Mouse (Mus musculus) midbrain, embryonic 13.5 days (tissue): ENCODE measurements around the gene Vcl. TPM values are rescaled to one million over a fixed set of nuclear protein-coding genes. Genes with fewer than 3 reads are reported as not detected.

Experiments
- ATAC-seq: fragments of 200-750 bp; cut with Nextera tagmentation; 2 replicates; pipeline ENCODE4 v1.8.0; 2017; ENCODE audit warnings: mild to moderate bottlenecking, moderate TSS enrichment, moderate library complexity
- H3K27ac ChIP-seq: fragments of 300-500 bp; sonication (generic); 2 replicates; pipeline ENCODE4 v1.5.1; 2015; ENCODE audit warnings: inconsistent platforms, mild to moderate bottlenecking, moderate library complexity
- H3K27me3 ChIP-seq: fragments of 300-500 bp; sonication (generic); 2 replicates; pipeline ENCODE4 v1.6.1; 2015; ENCODE audit warnings: mild to moderate bottlenecking, inconsistent platforms
- H3K36me3 ChIP-seq: fragments of 300-500 bp; sonication (generic); 2 replicates; pipeline ENCODE4 v1.6.1; 2015; ENCODE audit warnings: mild to moderate bottlenecking, inconsistent platforms
- H3K4me1 ChIP-seq: fragments of 300-500 bp; sonication (generic); replicated peaks from 2 replicates; pipeline ENCODE4 v1.6.1; 2015; ENCODE audit warnings: inconsistent platforms
- H3K4me2 ChIP-seq: fragments of 300-500 bp; sonication (generic); replicated peaks from 2 replicates; pipeline ENCODE4 v1.6.1; 2015; ENCODE audit warnings: moderate library complexity, mild to moderate bottlenecking, inconsistent platforms
- H3K4me3 ChIP-seq: fragments of 300-500 bp; sonication (generic); replicated peaks from 2 replicates; pipeline ENCODE4 v1.5.1; 2015; ENCODE audit warnings: mild to moderate bottlenecking, inconsistent platforms
- H3K9ac ChIP-seq: fragments of 300-500 bp; sonication (generic); replicated peaks from 2 replicates; pipeline ENCODE4 v1.6.1; 2015; ENCODE audit warnings: mild to moderate bottlenecking, inconsistent platforms
- H3K9me3 ChIP-seq: fragments of 300-500 bp; sonication (generic); 2 replicates; pipeline ENCODE4 v1.6.1; 2016; ENCODE audit warnings: mild to moderate bottlenecking, inconsistent platforms
- WGBS: fragments of 180-500 bp; shearing (Covaris S2); methylation state at CpG from one replicate; pipeline ENCODE4 v1.1.7; 2015; 5-methylcytosine and 5-hydroxymethylcytosine counted together
- polyA plus RNA-seq: library from polyadenylated mRNA; unstranded; fragments of >200 nt; fragmentation: Nextera tagmentation; extraction: Ambion mirVana; gene quantifications from 2 replicates; pipeline ENCODE4 v1.2.1, GENCODE M21; 2015

Vcl gene
- polyA plus RNA-seq, 1 experiment from 2014 or later: 11.2 TPM

DNA sequence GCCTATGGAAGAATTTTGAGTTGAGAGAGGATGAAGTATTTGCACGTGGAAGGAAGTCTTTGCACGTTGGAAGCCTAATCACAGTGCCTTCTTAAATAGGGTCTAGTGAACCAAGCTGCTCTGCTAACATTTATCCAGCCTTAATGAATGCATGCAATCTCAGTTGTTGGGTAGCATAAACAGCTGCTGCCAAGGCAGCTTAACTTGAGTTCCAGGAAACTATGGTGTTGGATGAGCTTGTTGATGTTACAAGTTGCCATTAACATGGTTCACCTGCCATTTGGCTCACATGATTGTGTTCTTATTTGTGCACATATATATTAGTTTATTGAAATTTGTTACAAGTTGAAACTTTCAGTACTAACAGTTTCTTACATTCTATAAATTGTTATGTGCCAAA is 29.8 kb downstream of the Vcl start:
- Histone ChIP-seq H3K27me3 (no peaks in the 10 kb centered on the region), H3K4me2 (no peak overlapping the region), H3K9me3 (no peaks in the 10 kb centered on the region), H3K36me3 (no peaks in the 10 kb centered on the region), H3K4me1 (peaks cover 6% of the 10 kb centered on the region; the same call in 1 of the 2 replicates), H3K9ac (no peak overlapping the region), H3K4me3 (no peak overlapping the region), H3K27ac (no peak overlapping the region)
- ATAC-seq: no peak
- WGBS: 62% methylated on average over 2 of the region's 2 CpGs

DNA sequence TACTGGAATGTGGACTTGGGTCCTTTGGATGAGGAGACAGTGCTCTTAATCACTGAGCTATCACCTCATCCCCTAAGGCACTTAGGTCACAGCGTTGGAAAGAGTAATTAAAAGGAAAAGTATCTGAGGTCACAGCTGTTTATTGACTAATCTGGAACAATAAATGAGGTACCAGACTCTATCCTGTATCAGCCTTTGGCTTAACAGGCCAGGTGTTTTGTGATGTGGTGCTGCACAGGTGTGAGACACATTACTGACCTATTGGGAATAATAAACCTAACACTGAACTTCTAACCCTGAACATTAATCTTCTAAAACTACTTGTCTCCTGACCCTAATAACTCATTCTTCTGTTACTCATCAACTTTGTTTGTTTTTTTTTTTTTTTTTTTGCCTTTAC is 33.3 kb downstream of the Vcl start:
- Histone ChIP-seq H3K9ac (no peak overlapping the region), H3K4me3 (no peak overlapping the region), H3K4me1 (peaks cover 4% of the 10 kb centered on the region; the same call in 1 of the 2 replicates), H3K27me3 (no peaks in the 10 kb centered on the region), H3K9me3 (no peaks in the 10 kb centered on the region), H3K4me2 (no peak overlapping the region), H3K36me3 (no peaks in the 10 kb centered on the region), H3K27ac (no peak overlapping the region)
- no peak for ATAC-seq
- WGBS: 86% methylated on average over 1 of the region's 1 CpGs

DNA sequence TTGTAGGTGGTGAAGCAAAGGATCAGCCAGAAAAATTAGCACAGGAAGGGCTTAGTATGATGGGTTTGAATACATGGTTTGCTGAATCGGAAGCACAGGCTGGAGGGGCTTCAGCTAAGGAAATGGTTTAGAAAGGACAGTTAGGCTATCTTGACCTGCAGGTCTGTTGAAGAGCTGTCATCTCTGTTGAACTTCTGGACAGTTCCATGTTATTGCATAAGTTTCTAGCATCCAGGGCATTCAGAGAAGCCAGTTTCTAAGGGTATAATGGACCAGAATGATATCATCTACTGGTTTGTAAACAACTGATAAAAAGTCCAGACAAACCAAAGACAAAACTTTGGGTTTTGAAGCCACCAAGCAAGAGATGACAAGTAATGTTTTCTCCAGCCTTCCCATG is 33.7 kb downstream of the Vcl start:
- Histone ChIP-seq H3K27me3 (no peaks in the 10 kb centered on the region), H3K36me3 (no peaks in the 10 kb centered on the region), H3K27ac (no peak overlapping the region), H3K4me1 (peaks cover 4% of the 10 kb centered on the region; the same call in 1 of the 2 replicates), H3K9me3 (no peaks in the 10 kb centered on the region), H3K4me3 (no peak overlapping the region), H3K4me2 (no peak overlapping the region), H3K9ac (no peak overlapping the region)
- WGBS: 97% methylated on average over 1 of the region's 1 CpGs
- no peak for ATAC-seq

DNA sequence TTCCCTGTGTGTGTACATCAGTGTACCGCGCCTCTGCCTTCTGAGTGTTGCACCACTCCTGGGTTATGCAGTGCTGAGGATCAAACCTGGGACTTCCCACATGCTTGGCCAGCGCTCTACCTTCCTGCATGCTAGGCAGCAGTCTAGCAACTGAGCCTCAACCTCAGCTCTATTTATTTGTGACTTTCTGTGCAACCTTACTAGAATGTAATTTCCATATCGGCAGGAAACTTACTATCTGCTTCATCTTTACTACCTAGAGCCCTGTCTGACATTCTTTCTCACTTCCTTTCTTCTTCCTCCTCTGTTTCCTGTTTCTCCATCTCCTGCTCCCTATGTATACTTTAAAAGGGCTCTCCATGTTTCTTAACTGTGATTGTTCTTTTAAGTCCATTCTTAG is 34.7 kb downstream of the Vcl start:
- Histone ChIP-seq H3K9ac (no peak overlapping the region), H3K4me3 (no peak overlapping the region), H3K27ac (no peak overlapping the region), H3K27me3 (no peaks in the 10 kb centered on the region), H3K4me1 (peaks cover 13% of the 10 kb centered on the region), H3K4me2 (no peak overlapping the region), H3K9me3 (no peaks in the 10 kb centered on the region), H3K36me3 (no peaks in the 10 kb centered on the region)
- no peak for ATAC-seq
- WGBS: 92% methylated on average over 4 of the region's 4 CpGs

DNA sequence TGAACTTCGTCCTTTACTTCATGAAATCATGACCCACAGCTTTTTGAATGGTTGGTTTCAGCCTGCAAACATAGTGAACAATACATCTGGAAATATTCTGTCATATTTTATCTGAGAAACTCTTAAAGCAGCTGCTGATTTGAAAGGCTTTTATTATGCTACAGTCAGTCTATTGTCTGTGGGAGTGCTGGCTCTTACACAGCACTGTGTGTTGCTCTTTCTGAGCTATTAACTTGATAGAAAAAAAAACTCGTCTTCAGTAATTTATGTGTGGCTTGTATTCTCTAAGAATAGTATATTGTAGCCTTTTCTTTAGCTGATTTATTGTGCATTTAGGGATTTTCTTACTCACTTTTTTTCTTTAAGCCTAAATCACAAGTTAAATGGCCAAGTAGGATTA is 35.1 kb downstream of the Vcl start:
- no peak overlapping the region for H3K9ac ChIP-seq
- no peak overlapping the region for H3K4me2 ChIP-seq
- H3K36me3 ChIP-seq: no peaks in the 10 kb centered on the region
- H3K4me1 ChIP-seq: peaks cover 17% of the 10 kb centered on the region
- H3K27me3 ChIP-seq: no peaks in the 10 kb centered on the region
- no peaks in the 10 kb centered on the region for H3K9me3 ChIP-seq
- WGBS: 58% methylated on average over 2 of the region's 2 CpGs
- no peak overlapping the region for H3K27ac ChIP-seq
- no peak overlapping the region for H3K4me3 ChIP-seq
- ATAC-seq: no peak

DNA sequence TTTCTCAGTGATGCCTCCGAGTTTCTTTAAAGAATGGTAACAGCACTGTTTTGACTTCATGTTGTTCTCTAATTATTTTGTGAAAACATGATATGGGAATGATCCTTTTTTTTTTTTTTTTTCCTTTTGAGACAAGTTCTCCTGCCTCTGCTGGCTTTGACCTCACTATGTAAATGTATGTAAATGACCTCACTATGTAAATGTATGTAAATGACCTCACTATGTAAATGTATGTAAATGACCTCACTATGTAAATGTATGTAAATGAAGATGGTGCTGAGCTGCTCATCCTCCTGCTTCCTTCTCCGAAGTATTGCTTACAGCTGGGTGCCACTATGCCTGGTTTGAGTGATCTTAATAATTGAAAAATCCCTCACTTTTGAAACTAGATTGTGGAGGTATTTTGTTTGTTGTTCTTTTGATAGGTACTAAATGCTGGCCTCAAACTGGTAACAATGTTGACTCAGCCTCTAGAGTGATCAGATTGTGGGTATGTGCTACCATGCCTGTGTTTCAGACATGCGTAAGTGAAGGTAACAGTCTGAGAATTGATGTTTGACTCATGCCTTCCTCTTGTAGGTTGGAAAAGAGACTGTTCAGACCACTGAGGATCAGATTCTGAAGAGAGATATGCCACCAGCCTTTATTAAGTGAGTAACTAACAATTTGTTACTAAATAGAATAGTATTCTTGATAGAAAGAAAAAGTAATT is 37.9 kb downstream of the Vcl start:
- Histone ChIP-seq H3K9me3 (no peaks in the 10 kb centered on the region), H3K36me3 (no peaks in the 10 kb centered on the region), H3K27me3 (no peaks in the 10 kb centered on the region), H3K4me1 (peaks cover 29% of the 10 kb centered on the region), H3K4me3 (no peak overlapping the region), H3K4me2 (no peak overlapping the region), H3K27ac (peak overlapping the region; percentile 58), H3K9ac (no peak overlapping the region)
- 68% methylated on average over 3 of the region's 3 CpGs for WGBS
- peak; percentile 69; the same call in 1 of the 2 replicates for ATAC-seq

DNA sequence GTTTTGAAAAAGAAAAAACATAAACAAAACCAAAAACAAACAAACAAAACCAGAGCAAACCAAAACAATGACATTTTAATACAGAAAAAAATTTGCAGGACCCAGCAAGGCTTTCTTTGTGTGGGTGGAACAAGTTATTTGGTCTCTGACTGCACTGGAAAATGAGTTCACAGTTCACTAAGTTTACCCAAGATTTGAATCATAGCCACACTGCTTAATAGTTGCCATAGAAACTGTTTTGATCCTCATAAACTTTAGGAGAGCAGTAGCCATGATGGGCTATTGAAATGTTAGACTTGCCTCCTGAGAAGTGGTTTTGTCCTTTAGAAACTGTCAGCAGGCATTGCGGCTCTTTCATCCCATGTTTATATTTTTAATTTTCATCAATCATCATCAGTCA is 39.9 kb downstream of the Vcl start:
- Histone ChIP-seq H3K27me3 (no peaks in the 10 kb centered on the region), H3K4me1 (peaks cover 29% of the 10 kb centered on the region), H3K4me3 (no peak overlapping the region), H3K36me3 (no peaks in the 10 kb centered on the region), H3K9ac (no peak overlapping the region), H3K27ac (no peak overlapping the region), H3K4me2 (no peak overlapping the region), H3K9me3 (no peaks in the 10 kb centered on the region)
- 75% methylated on average over 1 of the region's 1 CpGs for WGBS
- no peak for ATAC-seq

DNA sequence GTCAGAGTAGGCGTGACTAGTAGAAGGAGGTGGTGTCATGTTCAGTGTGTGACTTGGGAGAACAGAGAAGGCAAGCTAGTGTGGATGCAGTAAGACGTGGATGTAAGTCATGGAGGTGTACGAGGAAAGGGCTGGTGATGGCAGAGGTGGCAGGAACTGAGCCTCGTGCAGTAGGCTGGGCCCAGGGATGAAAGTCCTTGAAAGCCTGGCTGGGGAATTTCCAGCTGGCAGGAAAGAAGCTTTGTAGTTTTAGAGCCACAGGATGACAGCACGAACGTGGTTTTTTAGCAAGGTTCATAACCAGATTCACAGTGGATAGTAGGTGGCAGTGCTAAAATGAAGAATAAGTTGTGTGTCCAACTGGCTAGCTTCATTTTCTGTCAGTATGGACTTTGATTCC is 41.2 kb downstream of the Vcl start:
- H3K4me1 ChIP-seq: peaks cover 29% of the 10 kb centered on the region
- no peak overlapping the region for H3K4me2 ChIP-seq
- H3K9me3 ChIP-seq: no peaks in the 10 kb centered on the region
- 52% methylated on average over 6 of the region's 6 CpGs for WGBS
- H3K27me3 ChIP-seq: no peaks in the 10 kb centered on the region
- no peak overlapping the region for H3K9ac ChIP-seq
- ATAC-seq: no peak
- H3K36me3 ChIP-seq: no peaks in the 10 kb centered on the region
- H3K27ac ChIP-seq: 0 out of 2 replicates have a peak overlapping the region, but pooled peaks have one; percentile 31
- H3K4me3 ChIP-seq: no peak overlapping the region

DNA sequence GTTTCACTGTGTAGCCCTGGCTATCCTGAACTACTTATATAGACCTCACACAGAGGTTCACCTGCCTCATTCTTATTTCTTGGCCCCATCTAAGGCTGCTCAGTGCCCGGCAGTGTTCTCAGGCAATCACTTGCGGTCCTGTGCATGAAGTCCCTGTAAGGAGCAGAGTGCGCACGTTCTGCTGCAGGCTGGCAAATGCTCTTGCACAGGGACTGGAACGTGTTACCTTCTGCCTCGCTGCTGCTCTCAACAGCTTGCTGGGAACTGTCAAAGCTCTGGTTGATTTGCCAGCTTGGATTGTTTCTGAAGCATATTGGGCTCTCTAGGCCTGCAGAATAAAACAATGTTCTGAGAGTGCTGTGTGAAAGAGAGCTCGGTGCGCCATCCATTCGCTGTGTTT is 41.7 kb downstream of the Vcl start:
- no peak overlapping the region for H3K4me3 ChIP-seq
- no peaks in the 10 kb centered on the region for H3K9me3 ChIP-seq
- WGBS: 83% methylated on average over 9 of the region's 9 CpGs
- H3K4me1 ChIP-seq: peaks cover 29% of the 10 kb centered on the region
- no peak overlapping the region for H3K9ac ChIP-seq
- no peak overlapping the region for H3K4me2 ChIP-seq
- H3K36me3 ChIP-seq: no peaks in the 10 kb centered on the region
- H3K27ac ChIP-seq: no peak overlapping the region
- ATAC-seq: no peak
- H3K27me3 ChIP-seq: no peaks in the 10 kb centered on the region

DNA sequence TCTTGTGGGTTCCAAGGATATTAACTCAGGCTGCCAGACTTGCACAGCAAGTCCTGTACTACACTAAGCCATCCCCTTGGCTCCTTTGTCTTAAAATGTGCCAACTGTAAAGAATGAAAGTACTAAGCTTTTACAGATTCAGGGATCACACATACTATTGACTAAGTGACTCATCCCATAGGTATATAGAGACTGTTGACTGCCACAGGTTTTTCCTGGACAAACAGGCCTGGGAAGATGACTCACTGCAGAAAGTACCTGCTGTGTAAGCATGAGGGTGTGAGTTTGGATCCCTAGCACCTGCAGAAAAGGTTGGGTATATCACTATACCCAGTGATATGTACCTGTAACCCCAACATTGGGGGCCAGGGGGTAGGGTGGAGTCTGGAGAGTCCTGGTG is 44.6 kb downstream of the Vcl start:
- Histone ChIP-seq H3K4me2 (no peak overlapping the region), H3K4me1 (peaks cover 17% of the 10 kb centered on the region), H3K9me3 (no peaks in the 10 kb centered on the region), H3K27me3 (no peaks in the 10 kb centered on the region), H3K36me3 (no peaks in the 10 kb centered on the region), H3K4me3 (no peak overlapping the region), H3K9ac (no peak overlapping the region), H3K27ac (no peak overlapping the region)
- ATAC-seq: no peak

DNA sequence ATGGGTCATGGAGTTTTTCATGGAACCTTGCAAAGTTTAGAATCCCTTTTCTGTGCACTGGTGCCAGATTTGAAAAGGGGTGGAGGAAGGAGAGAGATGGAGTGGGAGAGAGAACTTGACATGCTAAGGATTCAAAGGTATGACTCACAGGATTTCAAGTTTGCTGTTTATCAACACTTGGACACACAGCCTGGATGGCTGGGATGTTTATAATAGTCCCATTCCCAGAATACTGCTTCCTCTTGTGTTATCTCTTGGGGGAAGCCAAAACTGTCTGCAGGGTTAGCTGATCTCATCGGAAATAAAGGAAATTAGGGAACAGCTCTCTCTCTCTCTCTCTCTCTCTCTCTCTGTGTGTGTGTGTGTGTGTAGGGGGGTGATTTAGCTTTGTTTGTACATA is 47.5 kb downstream of the Vcl start:
- no peak for ATAC-seq
- H3K4me1 ChIP-seq: no peaks in the 10 kb centered on the region
- no peaks in the 10 kb centered on the region for H3K36me3 ChIP-seq
- no peak overlapping the region for H3K4me3 ChIP-seq
- H3K27me3 ChIP-seq: no peaks in the 10 kb centered on the region
- H3K4me2 ChIP-seq: no peak overlapping the region
- no peak overlapping the region for H3K9ac ChIP-seq
- no peak overlapping the region for H3K27ac ChIP-seq
- WGBS: 89% methylated on average over 1 of the region's 1 CpGs
- H3K9me3 ChIP-seq: no peaks in the 10 kb centered on the region

DNA sequence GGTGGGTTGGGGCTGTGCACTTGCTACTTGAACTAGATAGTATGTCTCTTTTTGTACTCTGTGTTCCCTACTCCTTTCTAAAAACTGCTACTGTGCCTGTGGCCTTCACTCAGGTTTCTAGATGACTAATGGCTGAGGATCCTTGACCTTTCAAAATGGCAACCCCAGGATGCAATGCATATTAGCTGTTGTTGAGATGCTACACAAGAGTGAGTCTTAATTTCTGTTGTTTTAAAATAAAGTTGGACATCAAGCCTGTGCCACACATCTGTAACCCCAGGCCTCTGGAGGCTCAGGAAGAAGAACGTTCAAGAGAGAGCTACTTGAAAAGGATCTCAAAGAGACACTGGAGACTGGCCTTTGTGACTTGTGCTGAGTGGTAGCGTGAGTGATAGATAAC is 48.5 kb downstream of the Vcl start:
- 75% methylated on average over 2 of the region's 2 CpGs for WGBS
- ATAC-seq: no peak
- H3K27ac ChIP-seq: no peak overlapping the region

DNA sequence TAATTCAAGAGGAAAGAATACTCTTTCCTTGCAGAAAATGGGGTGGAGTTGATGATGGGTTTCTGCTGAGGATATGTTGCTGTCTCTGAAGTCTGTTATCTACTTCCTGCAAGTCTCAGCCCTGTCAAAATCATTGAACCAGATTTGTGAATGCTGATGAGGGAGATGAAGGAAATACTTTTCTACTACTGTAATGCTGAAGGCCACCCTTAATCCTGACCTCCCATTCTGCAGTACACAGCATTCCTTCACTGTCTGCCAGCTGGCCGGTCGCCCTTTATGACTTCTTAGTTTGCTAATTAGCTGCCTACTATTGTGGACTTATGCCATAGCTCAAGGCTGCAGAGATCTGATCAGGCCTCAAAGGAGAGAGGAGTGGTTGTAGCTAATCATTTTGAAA is 54.6 kb downstream of the Vcl start:
- no peak for ATAC-seq
- H3K9me3 ChIP-seq: no peaks in the 10 kb centered on the region
- no peaks in the 10 kb centered on the region; the same call in 1 of the 2 replicates for H3K4me1 ChIP-seq
- H3K27me3 ChIP-seq: no peaks in the 10 kb centered on the region
- no peak overlapping the region for H3K27ac ChIP-seq
- 44% methylated on average over 2 of the region's 2 CpGs for WGBS
- no peak overlapping the region for H3K4me3 ChIP-seq
- H3K9ac ChIP-seq: no peak overlapping the region
- no peak overlapping the region for H3K4me2 ChIP-seq
- H3K36me3 ChIP-seq: no peaks in the 10 kb centered on the region

More for the DNA sequence above, 48.5 kb downstream of the Vcl start:
- no peak overlapping the region for H3K9ac ChIP-seq
- H3K27me3 ChIP-seq: no peaks in the 10 kb centered on the region
- H3K4me2 ChIP-seq: no peak overlapping the region
- no peaks in the 10 kb centered on the region for H3K9me3 ChIP-seq
- no peaks in the 10 kb centered on the region for H3K36me3 ChIP-seq
- H3K4me3 ChIP-seq: no peak overlapping the region
- H3K4me1 ChIP-seq: no peaks in the 10 kb centered on the region
